Mouse (Mus musculus) liver, embryonic 12.5 days (tissue): ENCODE results near the gene Slc12a9. TPM values are rescaled to one million over a fixed set of nuclear protein-coding genes. Genes with fewer than 3 reads are reported as not detected.
A peak's percentile ranks its signal among the peaks of the same experiment; 100 is the strongest.

Experiments used
- ATAC-seq: fragments of 200-750 bp; cut with Nextera tagmentation; 2 replicates; pipeline ENCODE4 v1.8.0; 2017; ENCODE audit warnings: moderate number of reproducible peaks, mild to moderate bottlenecking, moderate library complexity
- H3K27ac ChIP-seq: fragments of 300-500 bp; sonication (generic); 2 replicates; pipeline ENCODE4 v1.5.1; 2016; ENCODE audit warnings: mild to moderate bottlenecking
- H3K27me3 ChIP-seq: fragments of 300-500 bp; sonication (generic); replicated peaks from 2 replicates; pipeline ENCODE4 v1.6.1; 2016; ENCODE audit warnings: mild to moderate bottlenecking, moderate library complexity
- H3K36me3 ChIP-seq: fragments of 300-500 bp; sonication (generic); 2 replicates; pipeline ENCODE4 v1.6.1; 2016; ENCODE audit warnings: mild to moderate bottlenecking, moderate library complexity
- H3K4me1 ChIP-seq: fragments of 300-500 bp; sonication (generic); 2 replicates; pipeline ENCODE4 v1.6.1; 2016
- H3K4me2 ChIP-seq: fragments of 300-500 bp; sonication (generic); 2 replicates; pipeline ENCODE4 v1.6.1; 2016; ENCODE audit warnings: mild to moderate bottlenecking, moderate library complexity
- H3K4me3 ChIP-seq: fragments of 300-500 bp; sonication (generic); 2 replicates; pipeline ENCODE4 v1.5.1; 2016; ENCODE audit warnings: mild to moderate bottlenecking, moderate library complexity
- H3K9ac ChIP-seq: fragments of 300-500 bp; sonication (generic); 2 replicates; pipeline ENCODE4 v1.6.1; 2016; ENCODE audit warnings: mild to moderate bottlenecking, moderate library complexity
- H3K9me3 ChIP-seq: fragments of 300-500 bp; sonication (generic); replicated peaks from 2 replicates; pipeline ENCODE4 v1.6.1; 2016; ENCODE audit warnings: mild to moderate bottlenecking, moderate library complexity
- WGBS: fragments of 180-500 bp; shearing (Covaris S2); methylation state at CpG from one replicate; pipeline ENCODE4 v1.1.7; 2016; ENCODE audit not compliant: insufficient replicate concordance; 5-methylcytosine and 5-hydroxymethylcytosine counted together
- polyA plus RNA-seq: library from polyadenylated mRNA; unstranded; fragments of >200 nt; fragmentation: Nextera tagmentation; extraction: Ambion mirVana; gene quantifications from 2 replicates; pipeline ENCODE4 v1.2.1, GENCODE M21; 2016

Slc12a9 gene
- polyA plus RNA-seq, 1 experiment from 2014 or later, result 5.0 TPM

GRCm38 (mm10) chr5:137306439-137307005 is 26.9 kb downstream of the Slc12a9 start:
- ATAC-seq, result no peak
- H3K36me3 ChIP-seq, result peaks cover 81% of the 10 kb centered on the region

GRCm38 (mm10) chr5:137305822-137306221 is 27.6 kb downstream of the Slc12a9 start:
- H3K4me3 ChIP-seq, result peak overlapping the region; percentile 90
- no peaks in the 10 kb centered on the region for H3K9me3 ChIP-seq
- no peaks in the 10 kb centered on the region for H3K27me3 ChIP-seq
- peak overlapping the region; percentile 79 for H3K4me2 ChIP-seq
- H3K9ac ChIP-seq, result peak overlapping the region; percentile 98
- peak overlapping the region; percentile 62 for H3K27ac ChIP-seq
- ATAC-seq, result no peak
- 46% methylated on average over 3 of the region's 3 CpGs for WGBS
- peaks cover 53% of the 10 kb centered on the region for H3K4me1 ChIP-seq
- peaks cover 81% of the 10 kb centered on the region for H3K36me3 ChIP-seq

More at GRCm38 (mm10) chr5:137306439-137307005, 26.9 kb downstream of the Slc12a9 start:
- Histone ChIP-seq H3K4me1 (peaks cover 57% of the 10 kb centered on the region), H3K9ac (peak overlapping the region; percentile 98), H3K4me2 (peak overlapping the region; percentile 79), H3K4me3 (peak overlapping the region; percentile 90), H3K27ac (peak overlapping the region; percentile 92), H3K9me3 (no peaks in the 10 kb centered on the region), H3K27me3 (no peaks in the 10 kb centered on the region)
- WGBS, result 8% methylated on average over 12 of the region's 12 CpGs

DNA sequence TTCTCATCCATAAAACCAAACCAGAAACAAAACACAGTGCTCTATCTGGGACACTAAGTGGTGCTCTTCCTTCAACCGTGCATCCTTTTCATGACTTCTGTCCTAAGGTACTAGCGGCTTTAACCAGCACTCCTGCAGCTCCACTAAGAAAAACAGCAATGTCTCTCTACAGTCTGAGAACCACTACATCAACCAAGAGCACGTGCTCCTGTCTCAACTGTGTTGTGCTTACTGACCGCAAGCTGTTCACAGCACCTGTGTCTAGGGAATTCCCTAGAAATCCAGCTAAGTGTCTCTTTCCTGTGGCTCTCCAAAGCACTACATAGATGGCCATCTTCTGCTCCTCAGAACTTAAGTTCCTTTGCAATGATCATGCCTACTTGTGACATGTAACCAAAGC is 28.6 kb downstream of the Slc12a9 start:
- no peaks in the 10 kb centered on the region for H3K9me3 ChIP-seq
- H3K4me3 ChIP-seq, result peak overlapping the region; percentile 90
- peak overlapping the region; percentile 62 for H3K27ac ChIP-seq
- peak overlapping the region; percentile 52 for H3K9ac ChIP-seq
- 84% methylated on average over 4 of the region's 4 CpGs for WGBS
- peaks cover 53% of the 10 kb centered on the region for H3K4me1 ChIP-seq
- H3K27me3 ChIP-seq, result no peaks in the 10 kb centered on the region
- peaks cover 81% of the 10 kb centered on the region for H3K36me3 ChIP-seq
- peak overlapping the region; percentile 79 for H3K4me2 ChIP-seq
- no peak for ATAC-seq

DNA sequence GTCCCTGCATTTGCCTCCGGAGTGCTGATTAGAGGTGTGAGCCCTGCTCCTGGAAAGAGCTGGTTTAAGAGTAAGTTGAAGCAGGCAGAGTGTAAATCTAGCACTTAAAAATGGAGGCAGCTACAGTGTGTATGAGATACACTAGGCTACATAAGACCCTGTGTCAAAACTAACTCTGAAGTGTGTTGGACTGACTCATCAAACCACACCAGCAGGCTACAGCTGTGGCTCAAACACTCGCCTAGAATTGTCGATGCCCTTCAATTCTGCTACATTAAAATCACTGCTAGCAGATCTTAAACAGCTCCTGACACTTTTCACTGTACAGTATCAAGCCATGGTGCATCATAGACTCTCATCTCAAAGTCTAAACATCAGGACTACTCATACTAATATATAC is 29.2 kb downstream of the Slc12a9 start:
- Histone ChIP-seq H3K4me3 (peak overlapping the region; percentile 90), H3K36me3 (peaks cover 81% of the 10 kb centered on the region), H3K9ac (peak overlapping the region; percentile 52; the same call in 1 of the 2 replicates), H3K27ac (peak overlapping the region; percentile 62), H3K4me2 (peak overlapping the region; percentile 79), H3K4me1 (peaks cover 53% of the 10 kb centered on the region), H3K27me3 (no peaks in the 10 kb centered on the region), H3K9me3 (no peaks in the 10 kb centered on the region)
- ATAC-seq, result no peak
- WGBS, result 62% methylated on average over 3 of the region's 3 CpGs

DNA sequence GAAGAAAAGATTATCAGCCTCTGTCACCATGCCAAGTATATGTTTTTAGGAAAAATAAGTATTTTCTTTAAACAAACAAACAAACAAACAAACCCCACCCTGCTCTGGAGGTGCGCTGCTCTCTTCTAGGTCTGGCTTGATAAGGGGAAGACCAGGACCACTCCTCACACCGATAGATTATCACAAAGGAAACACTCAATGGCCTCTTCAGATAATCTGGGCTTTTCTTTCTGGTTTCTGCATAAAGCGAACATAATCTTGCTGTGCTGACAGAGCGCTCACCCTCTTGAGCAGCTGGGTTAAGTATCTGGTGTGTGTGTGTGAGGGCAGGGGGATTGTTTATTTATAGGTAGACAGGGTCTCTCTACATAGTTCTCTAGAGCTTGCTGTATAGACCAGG is 29.8 kb downstream of the Slc12a9 start:
- Histone ChIP-seq H3K27ac (peak overlapping the region; percentile 62), H3K36me3 (peaks cover 81% of the 10 kb centered on the region), H3K4me1 (peaks cover 53% of the 10 kb centered on the region), H3K4me2 (peak overlapping the region; percentile 79), H3K27me3 (no peaks in the 10 kb centered on the region), H3K9ac (peak overlapping the region; percentile 52; the same call in 1 of the 2 replicates), H3K4me3 (0 out of 2 replicates have a peak overlapping the region, but pooled peaks have one; percentile 90), H3K9me3 (no peaks in the 10 kb centered on the region)
- ATAC-seq, result no peak
- WGBS, result 17% methylated on average over 4 of the region's 4 CpGs

GRCm38 (mm10) chr5:137301253-137301652 is 32.1 kb downstream of the Slc12a9 start:
- 0 out of 2 replicates have a peak overlapping the region, but pooled peaks have one; percentile 13 for H3K27ac ChIP-seq
- peaks cover 43% of the 10 kb centered on the region for H3K4me1 ChIP-seq
- ATAC-seq, result no peak
- no peaks in the 10 kb centered on the region for H3K9me3 ChIP-seq
- no peaks in the 10 kb centered on the region for H3K27me3 ChIP-seq
- no peak overlapping the region for H3K4me3 ChIP-seq
- WGBS, result 88% methylated on average over 21 of the region's 21 CpGs
- no peak overlapping the region for H3K9ac ChIP-seq
- H3K4me2 ChIP-seq, result no peak overlapping the region
- H3K36me3 ChIP-seq, result peaks cover 99% of the 10 kb centered on the region

DNA sequence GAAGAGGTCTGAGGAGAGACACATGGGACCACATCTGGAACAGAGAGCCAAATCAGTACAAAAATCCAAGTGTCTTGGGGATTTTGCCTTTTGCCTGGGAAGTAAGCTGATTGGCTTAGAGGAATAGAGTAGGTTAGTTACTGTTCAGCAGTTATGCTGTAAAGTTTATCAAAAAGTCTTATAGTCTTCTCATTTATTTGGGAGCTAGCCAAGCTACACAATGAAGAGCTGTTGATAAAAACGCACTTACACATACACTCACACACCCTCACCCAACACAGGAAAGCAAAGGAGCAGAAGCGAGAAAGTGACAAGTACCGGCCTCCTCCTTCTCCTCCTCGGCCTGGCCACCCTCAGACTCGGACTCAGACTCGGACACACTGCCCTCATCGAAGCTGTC is 34.2 kb downstream of the Slc12a9 start:
- Histone ChIP-seq H3K9me3 (no peaks in the 10 kb centered on the region), H3K27me3 (no peaks in the 10 kb centered on the region), H3K9ac (no peak overlapping the region), H3K36me3 (peaks cover 95% of the 10 kb centered on the region), H3K4me1 (peaks cover 41% of the 10 kb centered on the region), H3K4me3 (no peak overlapping the region), H3K27ac (no peak overlapping the region), H3K4me2 (no peak overlapping the region)
- no peak for ATAC-seq
- WGBS, result 76% methylated on average over 7 of the region's 7 CpGs

GRCm38 (mm10) chr5:137297126-137297525 is 36.3 kb downstream of the Slc12a9 start:
- no peaks in the 10 kb centered on the region for H3K27me3 ChIP-seq
- no peak overlapping the region for H3K4me2 ChIP-seq
- 90% methylated on average over 14 of the region's 14 CpGs for WGBS
- peaks cover 74% of the 10 kb centered on the region for H3K36me3 ChIP-seq
- no peak for ATAC-seq
- no peak overlapping the region for H3K4me3 ChIP-seq
- peaks cover 44% of the 10 kb centered on the region for H3K4me1 ChIP-seq
- no peaks in the 10 kb centered on the region for H3K9me3 ChIP-seq
- H3K27ac ChIP-seq, result no peak overlapping the region
- no peak overlapping the region for H3K9ac ChIP-seq

DNA sequence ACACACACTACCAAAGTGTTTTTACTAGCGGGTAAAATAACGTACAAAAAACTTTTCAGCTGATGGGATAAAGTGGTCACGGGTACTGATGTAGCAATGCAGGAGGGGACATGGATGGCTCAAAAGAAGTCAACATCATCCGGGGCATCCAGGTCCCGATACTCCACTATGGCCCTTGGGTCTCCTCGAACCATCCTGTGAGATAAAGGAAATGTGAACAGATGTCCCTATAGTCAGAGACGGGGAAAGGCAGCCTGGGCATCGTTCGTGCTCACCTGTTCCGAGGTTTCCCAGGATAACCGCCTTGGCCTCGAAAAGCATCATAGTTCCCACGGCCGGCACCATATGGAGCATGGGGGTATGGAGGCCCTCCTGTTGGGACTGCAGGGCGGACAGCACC is 37.7 kb downstream of the Slc12a9 start:
- peak overlapping the region; percentile 91; the same call in 1 of the 2 replicates for H3K9ac ChIP-seq
- H3K36me3 ChIP-seq, result peaks cover 71% of the 10 kb centered on the region
- peak overlapping the region; percentile 100 for H3K4me2 ChIP-seq

GRCm38 (mm10) chr5:137295296-137295695 is 38.1 kb downstream of the Slc12a9 start:
- WGBS, result 77% methylated on average over 9 of the region's 9 CpGs
- H3K4me3 ChIP-seq, result peak overlapping the region; percentile 77
- peak overlapping the region; percentile 100 for H3K27ac ChIP-seq
- peaks cover 57% of the 10 kb centered on the region for H3K4me1 ChIP-seq
- peak overlapping the region; percentile 91 for H3K9ac ChIP-seq
- H3K36me3 ChIP-seq, result peaks cover 66% of the 10 kb centered on the region
- peak overlapping the region; percentile 100 for H3K4me2 ChIP-seq
- 0 out of 2 replicates have a peak, but pooled peaks cover 5% of the 10 kb centered on the region for H3K27me3 ChIP-seq
- H3K9me3 ChIP-seq, result no peaks in the 10 kb centered on the region
- ATAC-seq, result no peak

More for the DNA sequence above, 37.7 kb downstream of the Slc12a9 start:
- no peak for ATAC-seq
- H3K27me3 ChIP-seq, result 0 out of 2 replicates have a peak, but pooled peaks cover 4% of the 10 kb centered on the region
- H3K9me3 ChIP-seq, result no peaks in the 10 kb centered on the region
- peaks cover 53% of the 10 kb centered on the region for H3K4me1 ChIP-seq
- peak overlapping the region; percentile 77 for H3K4me3 ChIP-seq
- H3K27ac ChIP-seq, result peak overlapping the region; percentile 100
- 87% methylated on average over 15 of the region's 15 CpGs for WGBS

GRCm38 (mm10) chr5:137294744-137295093 is 38.7 kb downstream of the Slc12a9 start:
- Histone ChIP-seq H3K4me3 (peak overlapping the region; percentile 77), H3K27me3 (peaks cover 10% of the 10 kb centered on the region), H3K36me3 (peaks cover 61% of the 10 kb centered on the region), H3K9ac (peak overlapping the region; percentile 91), H3K9me3 (no peaks in the 10 kb centered on the region), H3K4me2 (peak overlapping the region; percentile 100), H3K4me1 (peaks cover 62% of the 10 kb centered on the region), H3K27ac (peak overlapping the region; percentile 100)
- WGBS, result 9% methylated on average over 18 of the region's 18 CpGs
- ATAC-seq, result peak; percentile 28

- Histone ChIP-seq H3K27ac (peak within 1 kb of the TSS; percentile 100), H3K9ac (peak within 1 kb of the TSS; percentile 91), H3K4me2 (peak within 1 kb of the TSS; percentile 100), H3K27me3 (peaks cover 17% of the 10 kb centered on the region), H3K36me3 (peaks cover 54% of the 10 kb centered on the region), H3K9me3 (no peaks in the 10 kb centered on the region), H3K4me1 (peaks cover 67% of the 10 kb centered on the region), H3K4me3 (peak within 1 kb of the TSS; percentile 77)
- ATAC-seq, result peak; percentile 76
- under 1% methylated on average over 52 of the region's 52 CpGs for WGBS
These were observed 39.3 kb downstream of the Slc12a9 start, which contains the start of gene Ufsp1 for GRCm38 (mm10) chr5:137293839-137294743. TSS of gene Ufsp1 (plus strand) at chr5:137294629.
